Mouse (Mus musculus) 416B (cell line): ENCODE data around the gene Etl4.
"Not testable (repeated sequence)": the region's sequence is repeated elsewhere in the genome, so short reads cannot be mapped to it uniquely, and the experiment has no call there.

ENCODE experiments used
- DNase-seq: peaks from one replicate; pipeline ENCODE4 v3.0.0; 2011; ENCODE audit warnings: low read depth

The Etl4 gene

GRCm38 (mm10) chr2:20167566-20167965, 258.0 kb downstream of the Etl4 start:
- DNase-seq = no peak

- no peak for DNase-seq
Measured at GRCm38 (mm10) chr2:20168156-20168555, 258.6 kb downstream of the Etl4 start.

DNA sequence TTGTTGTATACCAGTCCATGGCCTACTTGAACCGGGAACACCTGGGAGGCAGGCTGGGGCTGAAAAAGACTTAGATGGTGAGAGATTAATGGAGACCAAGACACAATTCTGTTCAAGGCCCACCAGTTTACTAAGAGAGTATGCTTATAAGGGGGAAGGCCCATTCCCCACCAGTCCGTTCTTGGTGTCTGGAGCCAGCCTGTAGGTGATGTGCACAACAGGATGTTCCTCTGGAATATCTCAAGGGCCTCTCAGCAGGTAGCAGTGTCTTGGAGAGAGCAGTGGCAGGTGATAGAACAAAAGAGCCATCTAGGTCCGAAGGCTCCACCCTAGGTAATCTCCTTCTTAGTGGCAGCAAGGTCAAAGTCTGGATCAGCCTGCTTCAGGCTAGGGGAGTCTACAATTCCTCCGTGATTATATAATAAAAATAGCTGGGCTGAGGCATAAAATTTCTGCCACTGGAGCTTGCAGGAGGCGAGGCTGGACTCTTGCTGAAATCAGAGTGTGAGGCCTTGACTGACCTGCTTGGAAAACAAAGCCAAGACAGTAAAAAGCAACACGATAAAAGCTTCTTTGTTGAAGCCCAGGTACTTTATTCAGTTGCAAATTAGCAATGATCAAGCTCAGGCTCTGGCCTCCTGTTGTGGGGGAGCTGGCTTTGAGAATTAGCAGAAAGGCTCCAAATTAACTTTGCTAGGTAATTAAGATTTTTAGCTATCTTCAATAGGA, 267.0 kb downstream of the Etl4 start:
- not testable (repeated sequence) for DNase-seq

DNA sequence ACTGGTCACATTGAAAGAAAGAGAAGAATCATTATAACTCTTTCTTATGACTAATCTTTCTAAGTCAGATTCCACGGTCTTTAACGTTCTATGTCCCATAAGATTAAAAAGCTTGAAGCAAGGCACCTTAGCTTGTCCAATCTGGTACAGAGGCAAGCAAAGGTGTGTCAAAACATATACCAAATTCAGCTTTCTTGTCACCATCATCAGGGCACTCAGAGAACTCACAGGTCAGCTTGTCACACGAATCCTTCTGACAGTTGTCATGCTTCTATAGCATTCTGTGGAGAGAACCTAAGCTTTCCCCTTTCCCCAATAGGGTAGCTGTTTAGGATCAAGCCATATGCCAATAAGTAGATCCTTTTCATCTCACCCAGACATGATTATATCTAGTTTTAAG, 267.7 kb downstream of the Etl4 start:
- DNase-seq = not testable (repeated sequence)

- DNase-seq = not testable (repeated sequence)
Measured at GRCm38 (mm10) chr2:20180561-20180960, 271.0 kb downstream of the Etl4 start.

GRCm38 (mm10) chr2:20187223-20187622, 277.6 kb downstream of the Etl4 start:
- not testable (repeated sequence) for DNase-seq

DNA sequence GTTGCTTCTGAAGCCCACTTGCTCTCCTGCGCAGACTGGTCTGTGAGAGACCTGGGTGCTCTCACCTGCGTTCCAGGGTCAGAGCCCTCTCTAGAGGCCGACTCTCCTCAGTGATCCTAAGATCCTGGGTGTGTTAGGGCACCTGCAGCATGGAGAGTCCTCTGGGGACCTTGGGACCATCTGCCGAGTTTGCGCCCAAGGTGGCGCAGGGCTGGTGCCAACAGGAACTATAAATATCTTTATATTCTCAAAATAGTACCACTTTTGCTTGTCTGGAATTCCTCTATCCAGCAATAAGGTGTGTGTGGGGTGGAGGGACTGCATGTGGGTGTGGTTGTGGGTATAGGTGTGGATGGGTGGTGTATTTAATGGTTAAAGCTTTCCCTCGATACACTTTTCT, 293.4 kb downstream of the Etl4 start:
- no peak for DNase-seq

DNA sequence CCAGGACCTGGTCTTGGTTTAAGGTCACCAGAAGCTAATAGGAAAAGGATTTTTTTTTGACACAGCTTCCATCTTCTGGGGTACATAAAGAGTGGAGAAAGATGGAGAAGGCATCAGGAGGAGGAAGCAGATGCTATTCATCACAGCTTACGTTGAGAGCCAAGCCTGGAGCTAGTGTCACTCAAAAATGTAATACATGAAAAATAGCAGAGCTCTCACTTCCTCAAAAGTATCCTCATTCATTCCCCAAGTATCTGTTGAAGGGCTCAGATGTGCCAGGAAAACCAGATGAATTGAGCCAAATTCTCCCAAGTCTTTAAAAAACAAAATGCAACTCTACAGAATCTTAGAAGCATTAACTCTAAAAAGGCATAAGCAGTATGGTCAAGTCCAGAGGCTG, 297.1 kb downstream of the Etl4 start:
- DNase-seq = no peak

- DNase-seq = no peak
Measured at GRCm38 (mm10) chr2:20208683-20209194, 299.2 kb downstream of the Etl4 start.

- no peak for DNase-seq
Measured at GRCm38 (mm10) chr2:20209359-20209758, 299.8 kb downstream of the Etl4 start.

GRCm38 (mm10) chr2:20216275-20216674, 306.7 kb downstream of the Etl4 start:
- DNase-seq = no peak

DNA sequence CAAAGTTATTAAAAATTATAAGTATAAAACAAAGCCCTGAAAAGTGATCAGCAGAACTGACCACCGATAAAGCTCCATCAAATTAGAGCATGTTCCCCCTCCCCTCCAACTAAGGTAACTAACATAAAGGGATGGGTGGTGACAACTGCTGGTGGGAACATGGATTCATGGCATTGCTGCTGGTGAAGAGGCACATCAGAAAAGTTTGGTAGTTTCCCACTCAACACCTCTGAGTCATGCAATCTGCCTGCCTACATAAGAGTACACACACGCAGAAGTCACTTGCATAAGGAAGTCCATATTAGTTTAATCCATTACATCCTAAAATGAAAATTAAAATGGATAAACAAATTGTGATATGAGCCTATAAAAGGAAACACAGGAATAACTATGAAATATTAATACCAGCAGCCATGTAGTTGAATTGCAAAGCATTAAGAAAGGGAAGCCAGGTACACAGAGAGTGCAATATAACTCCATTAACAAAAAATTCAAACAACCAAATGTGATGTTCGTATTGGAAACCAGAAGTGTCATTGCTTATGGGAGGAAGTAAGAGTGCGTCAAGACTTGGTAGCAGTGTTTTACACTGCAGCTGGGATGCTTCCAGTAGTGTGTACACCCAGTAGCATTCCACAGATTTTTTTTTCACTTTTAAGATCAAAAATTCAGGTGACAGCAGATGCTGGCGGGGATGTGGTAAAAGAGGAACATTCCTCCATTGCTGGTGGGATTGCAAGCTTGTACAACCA, 307.3 kb downstream of the Etl4 start:
- no peak for DNase-seq

GRCm38 (mm10) chr2:20231371-20231770, 321.8 kb downstream of the Etl4 start:
- no peak for DNase-seq

DNA sequence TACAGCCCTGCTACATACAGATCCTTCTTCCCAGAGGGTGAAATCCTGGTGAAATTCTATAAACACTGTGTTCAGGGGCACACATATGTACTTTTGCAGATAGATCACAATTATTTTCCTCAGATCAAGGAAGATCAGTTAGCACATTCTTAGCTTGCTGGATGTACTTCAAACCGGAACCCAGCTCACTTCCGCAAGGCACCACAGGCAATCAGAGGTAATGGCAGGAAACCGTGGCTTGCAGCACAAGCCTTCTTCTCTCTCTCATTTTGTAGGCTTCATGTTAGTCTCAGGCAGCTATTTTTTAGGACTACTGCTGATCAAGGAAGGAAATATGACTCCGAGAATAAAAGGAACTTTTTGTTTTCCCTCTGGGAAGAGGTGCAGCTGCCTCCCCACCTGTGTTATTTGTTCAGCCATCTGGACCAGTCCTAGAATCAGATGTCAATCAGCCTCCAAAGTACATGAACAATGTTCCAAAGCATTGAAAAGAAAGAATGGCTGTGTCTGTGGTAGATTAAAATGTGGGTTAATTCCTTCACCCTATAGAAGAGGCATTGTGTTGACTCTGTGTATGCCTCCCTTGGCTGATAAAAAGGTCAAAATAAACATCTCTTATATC, 338.6 kb downstream of the Etl4 start:
- DNase-seq = no peak

DNA sequence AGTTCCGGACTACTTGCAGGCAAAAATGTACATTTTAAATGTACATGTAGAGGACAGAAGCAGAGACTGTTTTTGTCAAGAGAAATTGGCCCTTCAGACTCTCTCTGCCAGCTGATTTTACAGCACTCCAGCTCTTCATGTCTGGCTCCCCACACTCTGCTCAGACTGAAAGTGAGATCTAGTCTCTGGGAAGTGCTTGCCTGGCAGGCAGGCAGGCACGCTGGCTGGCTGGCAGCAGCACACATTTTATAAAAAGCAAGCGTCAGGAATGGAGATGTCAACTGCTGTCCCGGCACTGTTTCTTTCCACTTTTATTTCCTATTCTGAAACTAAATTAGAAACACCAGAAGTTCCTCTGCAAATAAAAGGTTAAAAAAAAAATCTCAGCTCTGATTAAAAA, 339.8 kb downstream of the Etl4 start:
- no peak for DNase-seq

- DNase-seq = peak; percentile 27
Measured at GRCm38 (mm10) chr2:20276124-20276523, 366.5 kb downstream of the Etl4 start.

- DNase-seq = no peak
Measured at GRCm38 (mm10) chr2:20281903-20282302, 372.3 kb downstream of the Etl4 start.

GRCm38 (mm10) chr2:20284425-20284824, 374.8 kb downstream of the Etl4 start:
- DNase-seq = no peak

DNA sequence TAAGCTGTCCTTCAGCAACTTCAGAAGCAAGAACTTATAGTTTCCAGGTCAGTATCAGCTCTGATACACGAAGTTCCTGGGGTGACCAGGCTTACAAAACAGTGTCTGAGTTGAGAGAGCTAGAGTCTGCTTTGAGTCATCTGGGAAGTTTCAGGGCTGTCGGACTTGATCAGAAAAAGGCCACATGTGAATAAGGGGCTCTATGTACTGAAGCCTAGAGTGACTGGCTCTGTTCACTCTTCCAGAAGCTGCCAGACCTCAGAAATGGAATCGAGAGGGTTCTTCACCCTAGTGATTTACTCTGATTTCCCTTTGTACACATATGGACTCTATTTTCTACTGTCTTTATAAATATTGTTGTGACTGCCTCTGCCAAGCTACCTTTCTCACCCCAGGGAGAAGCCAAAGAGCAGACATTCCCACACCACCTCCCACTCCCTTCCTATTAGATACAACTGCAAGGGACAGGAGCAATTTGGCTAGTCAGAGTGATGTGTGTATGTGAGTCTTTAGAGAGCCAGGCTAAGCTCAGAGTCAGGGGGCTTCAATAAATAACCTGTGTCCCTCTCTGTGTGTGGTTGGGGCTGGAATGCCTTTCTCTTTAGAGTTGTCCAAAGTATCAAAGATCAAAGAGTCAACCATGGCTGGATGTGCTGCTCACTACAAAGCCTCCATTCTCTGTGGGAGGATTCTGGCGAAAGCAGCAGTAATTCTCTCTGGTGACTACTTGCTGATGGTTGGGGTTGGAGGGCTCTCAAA, 381.6 kb downstream of the Etl4 start:
- no peak for DNase-seq

DNA sequence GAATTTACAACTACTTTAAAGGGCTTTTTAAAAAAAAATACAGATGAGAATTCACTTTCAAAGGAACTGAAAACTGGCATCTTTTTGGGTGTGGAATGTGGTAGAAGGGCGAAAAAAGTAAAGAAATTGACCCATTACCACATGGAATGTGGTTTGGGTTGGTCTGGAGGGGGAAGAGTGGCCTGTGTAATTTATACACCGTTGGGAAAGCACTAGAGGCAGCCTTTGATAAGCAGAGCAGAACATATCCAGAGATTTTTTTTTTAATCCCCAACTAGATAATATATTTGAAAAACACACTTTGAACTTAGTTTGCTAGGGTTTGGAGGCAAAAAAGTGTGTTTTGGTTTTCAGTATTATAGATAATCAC, 382.1 kb downstream of the Etl4 start:
- no peak for DNase-seq

DNA sequence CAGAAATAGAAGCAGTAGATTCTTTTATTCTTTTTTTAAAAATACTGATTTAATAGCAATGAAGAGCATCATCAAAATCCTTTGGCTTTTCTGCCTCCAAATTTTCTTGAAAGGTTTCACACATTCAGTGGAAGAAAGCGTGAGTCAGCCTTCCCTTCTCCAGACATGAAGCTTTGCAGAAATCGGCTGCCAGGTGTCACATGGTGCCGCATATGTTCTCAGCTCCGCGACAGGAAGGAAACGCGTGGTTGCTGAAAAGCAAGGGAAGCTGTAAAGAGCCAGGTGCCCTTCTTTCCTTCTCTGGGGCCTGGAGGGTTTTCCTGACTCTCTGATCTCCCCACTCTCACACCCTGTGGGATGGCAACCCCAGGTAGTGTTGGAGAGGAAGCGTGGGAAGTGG, 383.8 kb downstream of the Etl4 start:
- DNase-seq = no peak

GRCm38 (mm10) chr2:20294596-20294995, 385.0 kb downstream of the Etl4 start:
- no peak for DNase-seq
